Mouse (Mus musculus): ENCODE results near the gene Pxmp4. TPM values are rescaled to one million over a fixed set of nuclear protein-coding genes. Genes with fewer than 3 reads are reported as not detected.

Gene Pxmp4
- polyA plus RNA-seq, 1 experiment from 2014 or later, result 13.5 TPM

DNA sequence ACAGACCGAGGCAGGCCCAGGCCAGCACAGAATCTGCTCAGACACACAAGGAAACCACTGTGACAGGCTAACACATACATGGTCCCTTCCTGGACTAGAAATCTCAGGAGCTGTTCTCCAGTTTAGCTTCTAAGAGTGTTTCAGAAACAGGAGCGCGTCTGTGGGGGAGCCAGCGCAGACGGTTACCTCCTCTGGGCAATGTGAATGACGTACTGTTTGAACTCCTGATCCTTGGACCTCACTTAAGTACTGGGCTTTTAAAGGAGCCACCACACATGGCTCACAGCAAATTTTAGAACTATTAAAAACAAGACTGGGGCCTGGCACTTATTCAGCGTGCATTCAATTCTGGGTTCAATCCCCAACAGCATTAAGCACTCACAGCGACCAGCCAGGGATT is 36.9 kb downstream of the Pxmp4 start:
- H3K36me3 ChIP-seq (ENCODE audit: control insufficient read depth, insufficient read depth, low read length), result peaks cover 19% of the 10 kb centered on the region
- DNase-seq (ENCODE audit: low spot score), result peak; percentile 20
- WGBS, result 49% methylated on average over 8 of the region's 8 CpGs
- no peak overlapping the region for H3K27ac ChIP-seq (replicated peaks; ENCODE audit: low read depth, low read length)
- no peak overlapping the region for H3K4me2 ChIP-seq (ENCODE audit: low read depth, severe bottlenecking)
- no peaks in the 10 kb centered on the region for H3K27me3 ChIP-seq (ENCODE audit: control insufficient read depth, insufficient read depth, low read length)
- peaks cover 15% of the 10 kb centered on the region for H3K4me1 ChIP-seq (ENCODE audit: control insufficient read depth, insufficient read depth, low read length)
- H3K9ac ChIP-seq (ENCODE audit: low read length), result no peak overlapping the region
- no peak for ATAC-seq (ENCODE audit: insufficient number of reproducible peaks, low FRiP score, low TSS enrichment, low read depth)
- no peaks in the 10 kb centered on the region for H3K9me3 ChIP-seq (ENCODE audit: control insufficient read depth, low read length)
- H3K4me3 ChIP-seq (ENCODE audit: low read depth, low read length), result no peak overlapping the region

DNA sequence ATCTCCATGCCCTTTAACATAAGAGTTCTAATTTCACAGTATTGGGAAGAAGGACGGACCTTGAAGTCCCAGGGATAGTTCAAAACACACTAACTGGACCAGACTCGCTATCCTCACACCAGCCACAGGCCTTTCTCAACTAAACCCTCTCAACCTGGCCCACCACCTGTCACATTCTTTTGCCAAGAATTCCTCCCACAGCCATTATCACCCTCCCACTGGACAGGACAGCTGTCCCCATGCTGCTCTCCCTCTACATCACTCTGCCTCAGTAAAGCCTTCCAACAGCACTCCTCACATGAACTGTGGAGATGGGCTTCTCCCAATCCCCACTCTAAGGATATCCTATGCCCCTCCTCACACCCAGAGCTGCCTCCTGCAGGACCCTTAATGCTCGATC is 37.9 kb downstream of the Pxmp4 start:
- Histone ChIP-seq H3K9ac (ENCODE audit: low read length) (no peak overlapping the region), H3K4me1 (ENCODE audit: control insufficient read depth, insufficient read depth, low read length) (peaks cover 15% of the 10 kb centered on the region), H3K36me3 (ENCODE audit: control insufficient read depth, insufficient read depth, low read length) (peaks cover 22% of the 10 kb centered on the region), H3K27ac (replicated peaks; ENCODE audit: low read depth, low read length) (no peak overlapping the region), H3K4me3 (ENCODE audit: low read depth, low read length) (no peak overlapping the region), H3K4me2 (ENCODE audit: low read depth, severe bottlenecking) (no peak overlapping the region), H3K9me3 (ENCODE audit: control insufficient read depth, low read length) (no peaks in the 10 kb centered on the region), H3K27me3 (ENCODE audit: control insufficient read depth, insufficient read depth, low read length) (no peaks in the 10 kb centered on the region)
- ATAC-seq (ENCODE audit: insufficient number of reproducible peaks, low FRiP score, low TSS enrichment, low read depth) (no peak), DNase-seq (ENCODE audit: low spot score) (no peak)
- 63% methylated on average over 3 of the region's 3 CpGs for WGBS

DNA sequence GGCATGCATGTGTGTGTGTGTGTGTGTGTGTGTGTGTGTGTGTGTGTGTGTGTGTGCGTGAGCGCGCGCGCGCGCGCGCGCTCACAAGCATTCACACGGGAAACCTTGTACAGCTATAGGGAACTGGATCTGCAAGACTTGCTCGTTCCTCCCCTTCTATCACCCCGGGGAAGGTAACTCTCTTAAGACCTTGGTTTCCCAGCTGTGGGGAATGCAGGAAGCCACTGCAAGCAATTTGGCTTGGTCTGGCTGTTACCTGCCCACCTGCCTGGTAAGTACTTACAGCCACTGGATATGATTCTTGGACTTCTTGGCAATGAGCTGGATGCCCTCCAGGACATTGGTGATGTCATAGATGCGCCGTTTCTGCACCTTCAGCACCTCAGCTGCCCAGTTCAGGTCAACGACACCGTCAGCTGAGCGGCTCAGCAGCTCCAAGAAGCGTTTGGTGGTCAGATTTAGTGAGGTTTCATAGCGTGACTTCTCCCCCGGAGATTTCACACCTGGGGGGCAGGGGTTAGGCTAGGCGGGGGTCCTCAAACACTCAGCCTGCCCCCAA is 39.8 kb downstream of the Pxmp4 start:
- H3K27me3 ChIP-seq (ENCODE audit: control insufficient read depth, insufficient read depth, low read length), result no peaks in the 10 kb centered on the region
- 90% methylated on average over 22 of the region's 22 CpGs for WGBS
- ATAC-seq (ENCODE audit: insufficient number of reproducible peaks, low FRiP score, low TSS enrichment, low read depth) (no peak), DNase-seq (ENCODE audit: low spot score) (no peak)
- peaks cover 14% of the 10 kb centered on the region for H3K4me1 ChIP-seq (ENCODE audit: control insufficient read depth, insufficient read depth, low read length)
- no peak overlapping the region for H3K9ac ChIP-seq (ENCODE audit: low read length)
- no peak overlapping the region for H3K4me3 ChIP-seq (ENCODE audit: low read depth, low read length)
- H3K4me2 ChIP-seq (ENCODE audit: low read depth, severe bottlenecking), result no peak overlapping the region
- no peak overlapping the region for H3K27ac ChIP-seq (replicated peaks; ENCODE audit: low read depth, low read length)
- peaks cover 22% of the 10 kb centered on the region for H3K36me3 ChIP-seq (ENCODE audit: control insufficient read depth, insufficient read depth, low read length)
- no peaks in the 10 kb centered on the region for H3K9me3 ChIP-seq (ENCODE audit: control insufficient read depth, low read length)

DNA sequence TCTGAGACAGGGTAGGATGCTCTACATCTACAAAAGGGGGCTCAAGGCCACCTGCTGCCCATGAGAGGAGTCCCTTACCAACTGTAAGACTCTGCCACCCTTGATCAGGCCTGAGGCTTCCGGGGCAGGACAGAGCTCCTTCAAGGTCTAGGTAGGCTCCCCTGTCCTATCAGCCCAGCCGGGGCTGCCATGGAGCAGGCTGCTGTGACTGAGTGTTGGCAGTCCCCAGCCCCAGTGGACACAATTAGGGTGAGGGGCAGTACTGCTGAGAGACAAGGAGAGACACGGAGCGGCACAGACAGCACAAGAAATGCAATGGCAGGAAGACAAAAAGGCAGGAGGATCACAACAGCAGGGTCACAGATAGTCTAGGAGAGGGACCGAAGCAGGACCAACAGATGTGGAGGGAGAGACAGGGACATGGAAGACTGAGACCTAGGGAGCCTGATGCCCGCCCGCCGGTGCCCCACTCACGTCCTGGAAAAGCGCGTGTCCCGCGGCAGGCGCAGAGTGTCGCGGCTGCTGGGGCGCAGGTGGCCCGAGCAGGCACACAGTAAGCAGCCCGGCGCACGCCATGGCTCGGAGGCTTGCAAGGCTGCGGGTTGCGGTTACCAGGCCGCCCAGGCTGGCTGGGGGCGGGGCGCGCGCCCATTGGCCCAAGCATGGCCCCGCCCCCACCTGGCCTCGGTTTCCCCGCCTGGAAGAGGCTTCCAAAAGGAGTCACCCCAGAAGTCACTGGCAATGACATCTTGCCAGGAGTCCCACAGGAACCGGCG is 45.1 kb downstream of the Pxmp4 start, which contains the start of gene Necab3:
Necab3 (minus strand) TSS at position 627 of the 776 bp plus-strand sequence.
- Histone ChIP-seq H3K36me3 (ENCODE audit: control insufficient read depth, insufficient read depth, low read length) (peaks cover 13% of the 10 kb centered on the region), H3K27ac (replicated peaks; ENCODE audit: low read depth, low read length) (no peak within 1 kb of the TSS), H3K27me3 (ENCODE audit: control insufficient read depth, insufficient read depth, low read length) (no peaks in the 10 kb centered on the region), H3K9ac (ENCODE audit: low read length) (no peak within 1 kb of the TSS), H3K4me1 (ENCODE audit: control insufficient read depth, insufficient read depth, low read length) (peaks cover 5% of the 10 kb centered on the region; the same call in 1 of the 2 replicates), H3K9me3 (ENCODE audit: control insufficient read depth, low read length) (no peaks in the 10 kb centered on the region), H3K4me2 (ENCODE audit: low read depth, severe bottlenecking) (peak within 1 kb of the TSS; percentile 49), H3K4me3 (ENCODE audit: low read depth, low read length) (peak within 1 kb of the TSS; percentile 3)
- DNase-seq (ENCODE audit: low spot score), result peak; percentile 58
- 5% methylated on average over 33 of the region's 34 CpGs for WGBS
- ATAC-seq (ENCODE audit: insufficient number of reproducible peaks, low FRiP score, low TSS enrichment, low read depth), result 0 out of 2 replicates have a peak, but pooled peaks have one; percentile 23

DNA sequence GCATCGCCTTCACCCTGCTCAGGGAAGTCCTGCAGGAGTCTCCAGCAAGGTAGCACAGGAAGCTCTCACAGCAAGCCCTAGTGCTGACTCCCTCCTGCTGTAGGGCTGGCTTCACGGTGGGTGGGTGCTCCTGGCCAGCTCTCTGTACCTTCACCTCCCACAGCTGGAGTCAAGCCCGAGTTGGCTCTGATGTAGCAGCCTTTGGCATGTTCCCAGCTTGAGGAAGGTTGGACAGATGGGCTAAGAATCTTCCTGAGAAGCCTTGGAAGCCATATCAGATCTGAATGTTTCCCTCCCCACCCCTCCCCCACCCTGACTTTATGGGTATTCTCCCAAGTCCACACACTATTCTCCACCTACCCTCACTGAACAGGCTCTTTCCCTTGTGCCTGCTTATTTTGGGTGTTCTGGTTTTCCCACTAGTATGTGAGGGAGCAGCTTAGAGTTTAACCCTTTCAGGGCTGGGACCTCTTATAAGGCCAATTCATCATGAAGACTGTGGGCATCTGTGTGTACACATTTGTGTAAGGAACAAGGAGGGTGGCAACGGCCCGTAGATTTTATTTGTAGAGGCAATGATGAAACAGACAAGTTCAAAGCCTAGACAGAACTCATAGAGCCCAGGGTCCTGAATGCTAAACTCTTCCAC is 46.2 kb downstream of the Pxmp4 start:
- H3K27ac ChIP-seq (replicated peaks; ENCODE audit: low read depth, low read length), result no peak overlapping the region
- ATAC-seq (ENCODE audit: insufficient number of reproducible peaks, low FRiP score, low TSS enrichment, low read depth) (no peak), DNase-seq (ENCODE audit: low spot score) (no peak)
- H3K4me2 ChIP-seq (ENCODE audit: low read depth, severe bottlenecking), result 0 out of 2 replicates have a peak overlapping the region, but pooled peaks have one; percentile 0
- H3K27me3 ChIP-seq (ENCODE audit: control insufficient read depth, insufficient read depth, low read length), result 0 out of 2 replicates have a peak, but pooled peaks cover 3% of the 10 kb centered on the region
- peaks cover 9% of the 10 kb centered on the region for H3K4me1 ChIP-seq (ENCODE audit: control insufficient read depth, insufficient read depth, low read length)
- no peaks in the 10 kb centered on the region for H3K9me3 ChIP-seq (ENCODE audit: control insufficient read depth, low read length)
- no peak overlapping the region for H3K9ac ChIP-seq (ENCODE audit: low read length)
- 49% methylated on average over 5 of the region's 5 CpGs for WGBS
- H3K36me3 ChIP-seq (ENCODE audit: control insufficient read depth, insufficient read depth, low read length), result peaks cover 9% of the 10 kb centered on the region
- no peak overlapping the region for H3K4me3 ChIP-seq (ENCODE audit: low read depth, low read length)

DNA sequence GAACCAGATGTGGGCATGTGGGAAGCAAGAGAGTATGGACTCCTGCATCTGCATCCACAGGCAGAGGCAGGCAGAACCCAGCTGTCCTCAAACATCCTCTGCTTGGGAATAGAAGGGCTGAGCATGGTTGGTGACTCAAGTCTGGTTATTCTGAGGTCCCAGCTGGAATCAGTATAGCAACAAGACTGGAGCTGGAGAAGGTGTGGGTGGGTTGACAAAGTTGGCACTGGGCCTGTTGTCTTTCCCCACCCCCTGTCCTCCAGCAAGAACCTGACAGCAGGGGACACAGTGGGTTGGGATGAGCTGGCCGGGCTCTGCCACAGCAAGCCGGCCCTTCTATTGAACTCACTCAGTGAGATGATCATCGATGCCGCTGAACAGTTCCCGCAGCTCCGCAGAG is 48.3 kb downstream of the Pxmp4 start:
- WGBS, result 87% methylated on average over 6 of the region's 6 CpGs

DNA sequence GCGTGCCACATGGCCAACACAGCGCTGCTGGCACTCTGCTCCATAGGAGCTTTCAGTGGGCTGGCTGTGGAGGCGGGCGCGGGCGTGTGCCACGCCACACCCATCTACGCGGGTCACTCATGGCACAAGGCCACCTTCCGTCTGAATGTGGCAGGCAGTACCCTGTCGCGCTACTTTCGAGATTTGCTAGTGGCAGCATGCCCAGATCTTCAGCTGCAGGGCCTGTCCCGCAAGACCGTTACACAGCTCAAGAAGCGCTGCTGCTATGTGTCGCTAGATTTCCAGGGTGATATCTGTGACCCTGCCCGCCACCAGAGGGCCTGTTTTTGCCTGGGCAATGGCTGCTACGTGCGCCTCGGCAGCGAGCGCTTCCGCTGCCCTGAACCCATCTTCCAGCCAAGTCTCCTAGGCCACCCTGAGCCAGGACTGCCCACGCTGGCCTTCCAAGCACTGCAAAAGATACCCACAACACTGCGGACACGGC is 51.0 kb downstream of the Pxmp4 start:
- H3K9ac ChIP-seq (ENCODE audit: low read length), result no peak overlapping the region; the same call in 1 of the 2 replicates
- DNase-seq (ENCODE audit: low spot score) (peak; percentile 66), ATAC-seq (ENCODE audit: insufficient number of reproducible peaks, low FRiP score, low TSS enrichment, low read depth) (no peak)
- no peak overlapping the region for H3K27ac ChIP-seq (replicated peaks; ENCODE audit: low read depth, low read length)
- 0 out of 2 replicates have a peak, but pooled peaks cover 2% of the 10 kb centered on the region for H3K36me3 ChIP-seq (ENCODE audit: control insufficient read depth, insufficient read depth, low read length)
- peaks cover 16% of the 10 kb centered on the region for H3K4me1 ChIP-seq (ENCODE audit: control insufficient read depth, insufficient read depth, low read length)
- no peaks in the 10 kb centered on the region for H3K9me3 ChIP-seq (ENCODE audit: control insufficient read depth, low read length)
- 29% methylated on average over 27 of the region's 27 CpGs for WGBS
- H3K27me3 ChIP-seq (ENCODE audit: control insufficient read depth, insufficient read depth, low read length), result peaks cover 14% of the 10 kb centered on the region
- peak overlapping the region; percentile 45 for H3K4me2 ChIP-seq (ENCODE audit: low read depth, severe bottlenecking)
- H3K4me3 ChIP-seq (ENCODE audit: low read depth, low read length), result peak overlapping the region; percentile 17

More for the DNA sequence above, 48.3 kb downstream of the Pxmp4 start:
- no peak overlapping the region for H3K4me3 ChIP-seq (ENCODE audit: low read depth, low read length)
- H3K27ac ChIP-seq (replicated peaks; ENCODE audit: low read depth, low read length), result no peak overlapping the region
- no peak overlapping the region for H3K4me2 ChIP-seq (ENCODE audit: low read depth, severe bottlenecking)
- ATAC-seq (ENCODE audit: insufficient number of reproducible peaks, low FRiP score, low TSS enrichment, low read depth) (no peak), DNase-seq (ENCODE audit: low spot score) (no peak)
- H3K36me3 ChIP-seq (ENCODE audit: control insufficient read depth, insufficient read depth, low read length), result peaks cover 2% of the 10 kb centered on the region; the same call in 1 of the 2 replicates
- no peak overlapping the region for H3K9ac ChIP-seq (ENCODE audit: low read length)
- peaks cover 16% of the 10 kb centered on the region for H3K4me1 ChIP-seq (ENCODE audit: control insufficient read depth, insufficient read depth, low read length)
- no peaks in the 10 kb centered on the region for H3K9me3 ChIP-seq (ENCODE audit: control insufficient read depth, low read length)
- H3K27me3 ChIP-seq (ENCODE audit: control insufficient read depth, insufficient read depth, low read length), result peaks cover 10% of the 10 kb centered on the region

DNA sequence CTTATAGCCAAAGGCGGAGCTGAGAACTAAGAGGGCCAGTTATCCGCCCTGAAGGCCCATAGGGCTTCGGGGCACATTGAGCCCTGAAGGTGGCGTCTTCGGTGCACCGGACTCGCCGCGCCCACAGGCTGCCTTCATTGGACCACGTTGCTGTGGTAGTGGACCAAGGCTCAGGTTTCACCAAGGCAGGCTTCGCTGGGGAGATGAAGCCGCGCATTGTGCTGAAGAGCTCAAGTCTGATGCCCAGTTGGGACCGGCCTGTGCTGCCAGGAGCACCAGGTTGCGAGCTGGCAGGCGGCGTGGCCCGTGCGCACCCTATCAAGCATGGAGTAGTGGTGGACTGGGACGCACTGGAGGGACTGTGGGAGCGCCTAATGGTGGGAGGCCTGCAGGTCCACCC is 51.6 kb downstream of the Pxmp4 start:
- WGBS, result 20% methylated on average over 21 of the region's 21 CpGs
- ATAC-seq (ENCODE audit: insufficient number of reproducible peaks, low FRiP score, low TSS enrichment, low read depth), result no peak
- DNase-seq (ENCODE audit: low spot score), result peak; percentile 59
- H3K9ac ChIP-seq (ENCODE audit: low read length), result no peak overlapping the region
- peak overlapping the region; percentile 45 for H3K4me2 ChIP-seq (ENCODE audit: low read depth, severe bottlenecking)
- H3K4me3 ChIP-seq (ENCODE audit: low read depth, low read length), result peak overlapping the region; percentile 17
- H3K36me3 ChIP-seq (ENCODE audit: control insufficient read depth, insufficient read depth, low read length), result 0 out of 2 replicates have a peak, but pooled peaks cover 2% of the 10 kb centered on the region
- H3K27ac ChIP-seq (replicated peaks; ENCODE audit: low read depth, low read length), result no peak overlapping the region
- H3K9me3 ChIP-seq (ENCODE audit: control insufficient read depth, low read length), result no peaks in the 10 kb centered on the region
- H3K27me3 ChIP-seq (ENCODE audit: control insufficient read depth, insufficient read depth, low read length), result peaks cover 14% of the 10 kb centered on the region
- peaks cover 13% of the 10 kb centered on the region for H3K4me1 ChIP-seq (ENCODE audit: control insufficient read depth, insufficient read depth, low read length)
